Mouse (Mus musculus): ENCODE data around the gene H2-Eb1.

Gene H2-Eb1

DNA sequence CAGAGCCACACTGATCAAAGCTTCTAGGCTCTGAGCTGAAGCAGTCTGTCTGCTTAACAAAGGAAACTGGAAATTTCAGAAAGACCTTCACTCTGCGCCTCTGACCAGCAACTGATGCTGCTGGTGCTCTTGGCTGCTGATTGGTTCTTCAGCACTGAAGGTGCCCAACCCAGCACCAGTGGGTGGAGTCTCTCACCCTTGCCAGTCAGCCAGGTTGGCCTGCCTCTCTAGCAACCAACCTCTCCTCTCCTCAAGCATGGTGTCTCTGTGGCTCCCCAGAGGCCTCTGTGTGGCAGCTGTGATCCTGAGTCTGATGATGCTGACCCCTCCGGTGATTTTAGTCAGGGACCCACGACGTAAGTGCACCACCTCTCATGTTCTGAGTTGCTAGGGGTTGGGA, 19.8 kb downstream of the H2-Eb1 start, which contains the start of gene H2-Eb2:
H2-Eb2 (plus strand) TSS at position 230 of the 400 bp plus-strand sequence.
- DNase-seq, result peak in 1 of 2 experiments; percentile 15

DNA sequence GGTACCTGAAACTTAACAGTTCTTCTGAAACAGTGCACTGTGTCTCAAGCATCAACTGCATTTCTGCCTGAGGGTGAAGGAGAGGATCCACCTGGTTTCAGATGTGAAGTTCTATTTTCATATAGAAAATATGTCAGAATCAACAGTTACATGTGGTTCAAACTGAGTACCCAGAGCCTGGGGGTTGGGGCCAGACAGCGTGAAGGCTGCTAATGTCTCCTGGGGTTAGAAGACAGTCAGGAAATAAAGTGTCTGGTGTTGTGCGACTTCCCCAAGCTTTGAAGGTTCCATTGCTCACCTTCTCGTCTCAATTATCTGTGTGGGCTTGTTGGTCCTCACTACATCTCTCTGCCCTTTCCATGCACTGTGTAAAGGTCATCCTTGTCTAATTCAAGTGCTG, 20.7 kb downstream of the H2-Eb1 start:
- DNase-seq, result no peak

DNA sequence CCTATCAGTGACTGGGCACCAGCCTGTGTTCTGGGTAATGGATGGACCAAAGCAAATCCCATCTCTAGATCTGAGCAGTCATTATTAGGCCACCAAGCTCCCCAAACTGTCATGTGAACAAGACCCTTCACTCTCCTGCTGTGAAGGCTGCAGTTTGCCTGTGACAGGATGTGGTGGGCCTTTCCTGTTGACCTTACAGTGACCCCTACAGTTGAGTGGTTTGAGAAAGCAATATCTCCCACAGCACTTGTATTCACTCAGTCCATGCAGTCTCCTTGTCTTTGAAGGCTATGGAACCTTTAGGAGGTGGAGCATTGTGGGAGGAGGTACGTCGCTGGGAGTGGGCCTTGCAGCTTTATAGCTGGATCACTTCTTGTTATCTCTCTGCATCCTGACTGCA, 24.1 kb downstream of the H2-Eb1 start:
- no peak for DNase-seq

DNA sequence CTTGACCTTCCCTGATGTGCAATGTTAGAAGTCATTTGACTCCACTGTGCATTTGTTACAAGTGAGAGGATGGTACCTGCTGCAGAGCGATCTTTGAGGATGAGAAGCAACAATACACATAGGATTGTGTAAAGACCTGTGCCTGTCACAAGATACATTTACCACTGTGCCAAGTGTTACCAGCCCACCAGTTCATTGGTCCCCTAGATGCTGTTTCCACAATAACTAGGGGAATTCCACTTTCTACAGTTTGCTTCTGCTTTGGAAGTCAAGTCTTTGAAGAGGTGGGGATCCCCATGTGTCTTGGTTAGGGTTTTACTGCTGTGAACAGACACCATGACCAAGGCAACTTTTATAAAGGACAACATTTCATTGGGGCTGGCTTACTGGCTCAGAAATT, 25.5 kb downstream of the H2-Eb1 start:
- no peak for DNase-seq

DNA sequence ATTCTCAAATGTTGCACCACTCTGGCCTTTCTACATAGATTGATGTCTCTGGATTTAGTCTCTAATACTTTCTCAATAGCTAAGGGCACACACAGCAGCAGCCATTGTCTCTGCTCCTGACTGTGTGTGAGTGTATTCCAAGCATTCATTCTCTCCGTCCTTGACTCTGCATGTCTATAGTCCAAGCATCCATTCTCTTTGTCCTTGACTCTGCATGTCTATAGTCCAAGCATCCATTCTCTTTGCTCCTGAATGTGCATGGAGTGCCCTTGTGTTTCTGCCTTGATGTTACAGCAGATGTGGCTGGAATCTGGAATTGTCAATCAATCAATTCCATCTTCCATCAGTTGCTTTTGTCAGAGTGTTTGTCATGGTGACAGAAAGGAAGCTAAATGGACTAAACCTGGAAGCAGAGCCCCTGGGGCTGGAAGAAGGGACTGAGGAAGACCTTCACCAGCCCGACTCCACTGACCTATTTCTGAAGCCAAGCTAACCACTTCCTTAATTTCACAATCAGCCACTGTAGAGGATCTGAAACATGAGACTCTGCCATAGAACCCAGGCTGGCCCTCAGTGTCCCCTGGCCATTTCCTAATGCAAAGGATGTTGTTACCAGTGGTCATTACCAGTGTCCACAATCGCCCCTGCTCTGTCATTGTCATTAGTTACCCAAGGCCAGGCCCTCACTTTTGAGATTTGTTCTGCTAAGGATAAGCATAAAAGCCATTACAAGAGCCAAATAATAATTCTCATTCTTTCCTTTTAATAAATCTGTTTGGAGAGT, 35.1 kb downstream of the H2-Eb1 start:
- DNase-seq, result no peak

DNA sequence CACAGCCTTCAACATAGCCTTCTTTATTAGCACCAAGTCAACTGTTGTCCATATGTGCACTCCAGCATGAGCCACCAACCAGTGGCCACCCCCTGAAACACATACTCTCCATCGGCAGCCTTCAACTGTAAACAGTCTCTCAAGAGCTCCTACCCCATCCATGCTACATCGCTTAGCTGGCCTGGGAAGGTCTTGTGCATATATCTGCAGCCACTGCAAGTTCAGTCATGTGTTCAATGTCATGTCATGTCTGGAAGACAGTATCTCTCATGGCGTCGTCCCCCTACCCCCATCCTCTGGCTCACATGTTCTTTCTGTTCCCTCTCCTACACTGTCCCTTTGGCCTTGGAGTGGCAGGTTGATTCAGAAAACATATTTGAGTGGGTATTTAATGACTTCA, 39.2 kb downstream of the H2-Eb1 start:
- DNase-seq, result no peak

DNA sequence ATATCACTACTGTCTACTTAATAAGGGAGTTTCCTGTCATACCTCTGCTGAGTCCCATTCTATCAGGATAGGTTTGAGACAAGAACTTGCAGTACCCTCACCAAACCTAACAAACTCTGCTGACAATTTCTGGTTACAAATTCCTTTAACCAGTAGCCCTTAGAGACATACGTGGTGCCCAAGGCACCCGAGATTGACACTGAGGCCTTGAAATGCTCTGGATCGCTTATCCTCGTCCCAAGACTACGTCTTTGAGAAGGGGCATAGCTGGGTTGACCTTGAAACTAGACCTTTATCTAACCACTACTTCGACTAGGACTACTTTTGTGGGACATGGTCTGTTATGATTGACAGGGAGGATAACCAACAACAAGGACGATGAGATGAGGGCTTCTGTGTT, 39.8 kb downstream of the H2-Eb1 start:
- DNase-seq, result no peak

DNA sequence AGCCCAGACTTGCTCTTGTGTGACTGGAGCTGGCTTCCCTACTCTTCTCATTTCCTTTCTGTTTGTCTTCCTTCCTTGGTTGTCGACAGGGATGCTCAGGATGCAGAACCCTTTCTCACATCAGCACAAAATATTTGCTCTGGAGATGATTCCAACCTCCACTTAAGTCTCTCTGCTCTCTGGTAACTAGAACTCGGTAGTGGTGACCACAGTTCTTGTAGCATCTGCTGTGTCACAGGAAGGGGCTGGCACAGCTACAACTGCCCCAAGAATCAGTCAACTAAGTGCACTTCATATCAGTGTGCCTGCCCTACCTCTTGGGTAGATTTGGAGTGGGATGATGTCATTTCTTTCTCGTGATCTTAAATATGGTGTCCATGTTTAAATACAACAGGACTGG, 40.4 kb downstream of the H2-Eb1 start:
- DNase-seq, result no peak

DNA sequence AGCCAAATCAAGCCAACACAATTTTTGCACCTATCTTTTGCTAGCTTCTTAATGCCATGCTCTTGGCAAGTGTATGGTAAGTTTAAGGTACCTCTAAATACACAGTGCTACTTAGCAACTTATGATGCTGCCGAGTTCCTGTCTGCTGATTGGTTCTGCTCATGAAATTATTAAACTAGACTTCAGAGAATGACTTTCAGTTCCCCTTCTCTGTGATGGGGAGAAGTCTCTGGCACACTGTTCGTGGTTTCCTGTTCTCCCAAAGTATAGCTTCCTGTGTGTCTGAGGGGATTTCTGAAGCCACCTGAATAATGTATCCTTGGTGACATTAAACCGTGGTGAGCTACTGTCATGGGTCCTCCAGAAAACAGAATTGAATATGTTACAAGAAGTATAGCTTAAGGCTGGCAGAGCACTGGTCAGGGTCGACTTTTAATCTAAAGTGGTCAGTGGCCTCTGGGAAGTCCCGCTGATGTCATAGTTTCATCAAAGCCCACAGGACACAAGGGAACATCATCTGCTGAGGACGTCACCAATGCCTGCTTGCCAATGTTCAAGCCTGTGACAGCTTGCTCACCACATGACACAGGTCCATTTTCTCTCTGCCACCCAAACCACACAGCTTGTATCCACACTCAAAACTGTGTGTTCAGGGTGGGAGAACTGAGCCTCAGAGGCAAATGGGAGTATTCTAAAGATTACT, 42.1 kb downstream of the H2-Eb1 start:
- peak; percentile 68 to 69 for DNase-seq

DNA sequence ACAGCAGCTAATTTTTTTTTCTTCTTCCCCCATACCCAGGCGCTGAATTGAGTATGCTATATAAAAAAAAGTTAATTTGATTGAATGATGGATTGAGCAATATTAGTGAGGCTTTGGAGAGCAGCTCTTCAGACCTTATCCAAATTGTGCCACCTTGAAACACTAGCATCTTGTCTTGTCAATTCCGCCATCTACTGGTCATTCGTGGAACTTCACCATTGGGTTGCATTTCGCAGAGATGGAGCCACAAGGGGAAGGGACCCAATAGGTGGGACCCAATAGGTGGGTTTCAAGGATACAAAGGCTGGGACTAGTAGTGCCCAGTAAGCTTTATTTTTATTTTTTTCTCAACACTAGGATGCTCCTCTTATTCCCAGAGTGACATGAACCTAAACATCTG, 43.8 kb downstream of the H2-Eb1 start:
- DNase-seq, result peak; percentile 88 to 93

DNA sequence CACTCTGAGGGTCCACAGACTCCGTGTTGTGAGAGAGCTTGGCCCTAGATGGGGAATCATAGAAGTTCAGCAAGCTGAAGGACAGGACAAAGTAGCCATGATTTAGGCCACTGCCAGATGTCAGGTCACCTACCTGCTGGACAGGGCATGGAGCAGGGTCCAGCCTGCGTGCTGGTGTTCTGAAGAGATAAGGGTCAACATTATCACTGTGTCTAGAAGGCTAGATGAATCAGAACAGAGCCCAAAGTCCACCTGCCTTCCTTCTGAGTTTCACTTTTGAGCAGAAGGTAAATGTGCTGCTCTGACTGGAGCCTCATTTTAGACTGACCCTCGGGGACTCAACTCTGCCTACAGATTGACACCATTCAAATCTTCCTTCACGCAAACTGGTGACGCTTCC, 48.9 kb downstream of the H2-Eb1 start, which contains the start of gene Btnl2:
Btnl2 (plus strand) TSS at position 284 of the 400 bp plus-strand sequence.
- DNase-seq, result no peak

DNA sequence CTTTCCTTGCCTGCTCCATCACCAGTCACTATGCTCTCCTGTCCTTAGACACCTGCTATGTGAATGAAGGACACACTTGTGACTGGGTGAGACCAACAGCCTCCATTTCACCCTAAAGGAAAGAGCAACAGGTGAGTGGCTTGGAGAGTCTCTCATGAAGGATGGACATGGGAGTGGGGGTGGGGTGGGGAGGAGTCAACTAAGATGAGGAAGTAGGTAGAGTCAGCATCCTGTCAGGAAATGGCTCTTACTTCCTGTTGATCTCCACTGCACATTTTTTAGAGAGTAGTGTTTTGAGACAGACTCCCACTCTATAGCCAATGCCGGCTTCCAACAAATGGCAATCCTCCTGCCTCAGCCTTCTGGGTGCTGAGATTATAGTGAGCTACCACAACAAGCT, 49.3 kb downstream of the H2-Eb1 start:
- no peak for DNase-seq

DNA sequence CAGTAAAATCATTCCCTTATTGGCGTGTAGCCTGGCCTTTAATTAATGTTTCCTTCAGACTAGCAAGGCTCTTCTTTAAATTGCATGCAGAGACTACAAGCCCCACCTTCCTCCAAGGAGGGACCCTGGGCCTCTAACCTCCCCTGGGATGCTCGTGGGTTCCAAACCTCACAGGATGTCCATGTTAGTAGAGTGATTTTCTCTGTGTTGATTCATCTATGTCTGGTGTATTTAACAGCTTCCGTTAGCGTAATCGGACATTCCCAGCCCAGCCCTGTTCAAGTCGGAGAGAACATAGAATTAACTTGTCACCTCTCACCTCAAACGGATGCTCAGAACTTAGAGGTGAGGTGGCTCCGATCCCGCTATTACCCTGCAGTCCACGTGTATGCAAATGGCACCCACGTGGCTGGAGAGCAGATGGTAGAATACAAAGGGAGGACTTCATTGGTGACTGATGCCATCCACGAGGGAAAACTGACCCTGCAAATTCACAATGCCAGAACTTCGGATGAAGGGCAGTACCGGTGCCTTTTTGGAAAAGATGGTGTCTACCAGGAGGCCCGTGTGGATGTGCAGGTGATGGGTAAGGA, 57.4 kb downstream of the H2-Eb1 start:
- DNase-seq, result no peak

DNA sequence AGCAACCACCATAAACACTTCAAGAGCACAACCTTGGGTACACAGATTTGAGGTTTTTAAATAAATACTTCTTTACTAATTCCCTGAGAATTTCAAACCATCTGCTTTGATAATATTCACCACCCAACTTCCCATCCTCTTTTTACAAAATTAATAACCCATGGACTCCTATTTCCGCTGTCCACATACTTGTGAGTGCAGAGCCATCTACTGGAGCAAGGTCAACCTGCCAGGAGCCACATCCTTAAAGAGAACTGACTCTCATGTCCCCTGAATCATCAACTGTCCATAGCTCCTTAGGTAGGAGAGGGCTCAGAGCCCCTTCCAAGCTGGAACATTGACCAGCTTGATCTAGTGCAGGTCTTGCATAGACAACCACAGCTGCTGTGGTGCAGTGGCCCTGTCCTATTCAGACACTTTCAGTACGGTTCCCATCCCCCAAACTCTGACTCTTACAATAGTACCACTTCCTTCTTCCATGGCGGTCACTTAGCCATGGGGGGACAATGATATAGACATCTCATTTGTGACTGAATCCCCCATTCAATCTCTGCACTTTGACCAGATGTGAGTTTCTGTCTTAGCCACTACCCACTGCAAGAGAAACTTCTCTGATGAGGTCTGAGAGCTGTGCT, 58.1 kb downstream of the H2-Eb1 start:
- no peak for DNase-seq

DNA sequence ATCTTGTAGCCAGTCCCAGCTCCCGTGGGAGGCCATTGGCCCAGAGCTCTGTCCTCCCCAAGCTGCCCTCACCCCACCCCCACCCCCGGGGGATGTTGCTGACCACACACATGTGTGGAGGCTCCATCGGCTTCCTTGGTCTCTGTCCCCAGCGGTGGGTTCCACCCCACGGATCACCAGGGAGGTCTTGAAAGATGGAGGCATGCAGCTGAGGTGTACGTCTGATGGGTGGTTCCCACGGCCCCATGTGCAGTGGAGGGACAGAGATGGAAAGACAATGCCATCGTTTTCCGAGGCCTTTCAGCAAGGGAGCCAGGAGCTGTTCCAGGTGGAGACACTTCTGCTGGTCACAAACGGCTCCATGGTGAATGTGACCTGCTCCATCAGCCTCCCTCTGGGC, 59.4 kb downstream of the H2-Eb1 start:
- no peak for DNase-seq
